Mouse (Mus musculus): Measurements from ENCODE around the gene Klc4. TPM values are rescaled to one million over a fixed set of nuclear protein-coding genes. Genes with fewer than 3 reads are reported as not detected.
A peak's percentile ranks its signal among the peaks of the same experiment; 100 is the strongest.

The Klc4 gene
- polyA plus RNA-seq, 1 experiment, result 34.5 TPM

DNA sequence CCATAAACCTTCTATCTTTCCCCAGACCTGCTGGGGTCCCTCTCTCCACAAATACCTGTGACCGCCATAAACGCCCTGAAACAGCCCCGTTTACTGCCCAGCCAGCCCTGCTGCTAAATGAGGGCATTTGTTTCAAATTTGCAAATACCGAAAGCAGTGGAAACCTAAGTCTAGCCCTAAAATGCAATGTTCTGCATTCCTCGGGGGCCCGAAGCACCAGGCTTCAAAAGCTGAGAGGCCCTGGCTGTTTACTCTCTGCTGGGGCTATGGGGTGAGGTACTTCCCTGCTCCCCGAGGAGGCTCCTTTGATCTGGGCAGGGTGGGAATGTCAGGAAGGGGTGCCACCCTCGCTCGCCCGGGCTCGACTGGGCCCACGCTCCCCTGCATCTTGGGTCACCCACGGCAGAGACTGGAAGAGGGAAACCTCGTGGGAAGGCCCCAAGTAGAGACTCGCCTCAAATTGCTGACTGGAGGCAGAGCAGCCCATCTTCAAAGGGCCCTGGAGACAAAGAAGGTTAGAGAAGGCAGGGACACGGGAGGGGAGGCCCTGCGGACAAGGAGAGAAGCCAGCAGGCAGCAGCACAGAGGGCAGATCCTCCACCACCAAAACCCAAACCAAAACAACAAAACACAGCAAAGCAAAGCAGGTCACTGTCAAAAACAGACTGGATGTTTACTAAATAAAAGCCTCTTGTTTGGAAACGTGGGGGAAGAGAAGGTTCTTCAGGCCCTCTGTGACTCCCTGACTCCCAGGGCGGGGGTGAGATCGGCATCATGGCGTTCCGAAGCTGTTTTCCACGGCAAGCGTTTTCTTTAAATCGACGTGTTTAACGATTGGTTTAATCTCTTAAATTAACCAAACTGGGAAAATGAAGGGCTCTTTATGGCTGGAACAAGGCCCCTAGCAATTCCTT is 26.8 kb downstream of the Klc4 start:
- TF ChIP-seq POLR2A (IDR thresholded peaks at IDR 0.05; ENCODE audit: borderline replicate concordance, extremely low read depth, insufficient read depth, insufficient read length, poor library complexity, severe bottlenecking) (no peak), CTCF (IDR thresholded peaks at IDR 0.05; ENCODE audit: borderline replicate concordance, extremely low read depth, insufficient read depth, insufficient read length) (no peak)
- peak; percentile 64 for DNase-seq (ENCODE audit: low read depth)

DNA sequence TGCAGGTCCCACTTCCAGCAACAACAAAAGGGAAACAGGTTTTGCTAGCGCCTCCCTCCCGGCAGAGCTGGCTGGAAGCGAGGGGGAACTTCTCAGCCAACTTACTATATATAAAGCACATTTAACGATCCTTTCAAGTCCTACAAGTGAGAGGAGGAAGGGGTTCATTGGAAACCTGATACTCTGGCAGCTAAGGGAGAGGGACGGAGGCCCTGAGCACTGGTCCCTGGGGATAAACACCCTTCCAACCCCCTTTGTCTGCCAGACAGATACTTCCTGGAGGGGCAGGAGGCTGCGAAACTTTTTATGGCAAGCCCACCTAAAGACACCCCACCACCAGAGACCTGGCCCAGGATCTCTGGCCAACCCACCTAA is 27.4 kb downstream of the Klc4 start:
- DNase-seq (ENCODE audit: low read depth), result peak; percentile 72
- TF ChIP-seq CTCF (IDR thresholded peaks at IDR 0.05; ENCODE audit: borderline replicate concordance, extremely low read depth, insufficient read depth, insufficient read length) (no peak), POLR2A (IDR thresholded peaks at IDR 0.05; ENCODE audit: borderline replicate concordance, extremely low read depth, insufficient read depth, insufficient read length, poor library complexity, severe bottlenecking) (no peak)

DNA sequence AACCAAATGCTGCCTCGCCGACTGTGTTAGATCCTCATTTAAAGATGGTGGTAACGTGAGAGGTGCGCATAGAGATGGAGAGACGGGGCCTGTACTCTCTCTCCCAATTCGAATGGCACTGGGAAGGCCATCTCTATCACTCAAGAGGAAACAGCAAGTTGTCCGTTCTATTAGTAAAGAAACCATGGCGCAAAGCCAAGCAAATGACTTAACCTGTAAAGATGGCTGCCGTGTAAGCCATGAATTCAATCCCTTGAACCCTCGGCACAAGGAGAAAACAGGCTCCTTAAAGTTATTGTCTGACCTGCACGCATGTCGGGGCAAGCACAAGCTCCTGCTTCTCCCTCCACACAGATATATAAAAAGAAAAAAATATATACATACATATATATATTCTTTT is 28.0 kb downstream of the Klc4 start:
- TF ChIP-seq CTCF (IDR thresholded peaks at IDR 0.05; ENCODE audit: borderline replicate concordance, extremely low read depth, insufficient read depth, insufficient read length) (no peak), POLR2A (IDR thresholded peaks at IDR 0.05; ENCODE audit: borderline replicate concordance, extremely low read depth, insufficient read depth, insufficient read length, poor library complexity, severe bottlenecking) (no peak)
- no peak for DNase-seq (ENCODE audit: low read depth)

DNA sequence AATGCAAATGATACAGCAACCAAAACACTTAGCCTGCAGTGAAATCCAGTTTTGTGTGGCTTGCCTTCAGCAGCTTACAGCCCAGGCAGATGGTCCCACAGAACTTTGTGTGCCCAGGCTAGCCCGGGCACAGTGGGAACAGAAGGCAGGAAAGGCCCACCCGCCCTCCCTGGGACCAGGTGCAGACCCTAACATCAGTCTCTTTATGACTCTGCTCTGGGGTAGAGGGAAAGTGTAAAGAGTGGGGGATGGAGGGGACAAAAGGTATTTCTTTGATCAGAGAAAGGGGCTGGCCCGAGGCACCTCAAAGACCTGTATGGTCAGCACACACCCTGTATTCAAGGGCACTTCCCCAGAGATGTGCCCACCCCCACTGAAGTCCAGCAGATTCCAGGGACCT is 32.6 kb downstream of the Klc4 start:
- no peak for TF ChIP-seq CTCF (IDR thresholded peaks at IDR 0.05; ENCODE audit: borderline replicate concordance, extremely low read depth, insufficient read depth, insufficient read length)
- no peak for TF ChIP-seq POLR2A (IDR thresholded peaks at IDR 0.05; ENCODE audit: borderline replicate concordance, extremely low read depth, insufficient read depth, insufficient read length, poor library complexity, severe bottlenecking)
- no peak for DNase-seq (ENCODE audit: low read depth)

DNA sequence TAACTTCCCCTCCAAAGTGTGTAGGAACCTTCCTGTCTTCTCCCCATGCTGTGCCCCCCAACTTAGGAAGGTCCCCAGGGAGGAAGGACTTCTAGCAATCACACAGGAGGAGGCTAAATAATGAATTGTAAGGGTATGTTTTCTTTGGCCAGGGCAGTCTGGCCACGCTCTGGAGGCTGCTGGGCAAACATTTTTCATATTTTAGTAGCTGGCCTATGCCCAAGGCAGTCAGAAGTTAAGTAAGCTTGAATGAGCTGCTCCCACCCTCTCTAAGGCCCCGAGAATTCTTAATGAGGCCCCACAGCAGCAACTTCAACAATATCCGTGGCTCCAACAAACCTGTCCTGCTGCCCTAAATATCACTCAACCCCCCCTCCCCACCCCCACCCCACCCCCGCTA is 33.0 kb downstream of the Klc4 start:
- TF ChIP-seq CTCF (IDR thresholded peaks at IDR 0.05; ENCODE audit: borderline replicate concordance, extremely low read depth, insufficient read depth, insufficient read length) (no peak), POLR2A (IDR thresholded peaks at IDR 0.05; ENCODE audit: borderline replicate concordance, extremely low read depth, insufficient read depth, insufficient read length, poor library complexity, severe bottlenecking) (no peak)
- DNase-seq (ENCODE audit: low read depth), result no peak

DNA sequence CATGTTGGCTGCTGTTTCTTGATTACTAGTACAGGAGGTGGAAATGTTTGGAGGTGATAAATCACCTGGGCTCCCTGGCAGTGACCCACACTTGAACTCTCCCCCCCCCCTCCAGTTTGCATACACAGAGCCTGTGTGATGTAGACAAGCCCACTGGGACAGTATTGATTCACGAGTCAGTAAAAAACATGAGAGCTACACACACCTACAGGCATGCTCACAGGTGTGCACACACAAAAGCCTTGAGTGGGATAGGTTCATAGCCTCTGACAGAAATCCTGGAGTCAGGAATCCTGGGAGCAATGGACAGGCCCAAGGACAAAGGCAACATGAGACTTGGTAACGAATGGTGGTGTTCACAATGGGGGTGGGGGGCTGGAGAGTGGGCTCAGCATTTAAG is 33.6 kb downstream of the Klc4 start:
- TF ChIP-seq CTCF (IDR thresholded peaks at IDR 0.05; ENCODE audit: borderline replicate concordance, extremely low read depth, insufficient read depth, insufficient read length) (no peak), POLR2A (IDR thresholded peaks at IDR 0.05; ENCODE audit: borderline replicate concordance, extremely low read depth, insufficient read depth, insufficient read length, poor library complexity, severe bottlenecking) (no peak)
- DNase-seq (ENCODE audit: low read depth), result no peak

DNA sequence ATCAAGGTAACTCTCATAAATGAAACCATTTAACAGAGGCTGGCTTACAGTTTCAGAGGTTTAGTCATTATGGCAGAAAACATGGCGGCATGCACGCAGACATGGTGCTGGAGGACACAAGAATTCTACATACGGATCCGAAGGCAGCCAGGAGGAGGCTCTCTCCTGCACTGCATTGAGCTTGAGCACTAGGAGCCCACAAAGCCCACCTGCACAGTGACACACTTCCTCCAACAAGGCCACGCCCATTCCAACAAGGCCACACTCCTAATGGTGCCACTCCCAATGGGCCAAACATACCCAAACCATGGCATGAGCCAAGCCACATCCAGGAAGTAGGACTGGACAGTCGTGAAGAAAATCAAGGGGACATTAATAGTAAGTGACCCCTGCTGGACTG is 34.5 kb downstream of the Klc4 start:
- TF ChIP-seq CTCF (IDR thresholded peaks at IDR 0.05; ENCODE audit: borderline replicate concordance, extremely low read depth, insufficient read depth, insufficient read length) (no peak), POLR2A (IDR thresholded peaks at IDR 0.05; ENCODE audit: borderline replicate concordance, extremely low read depth, insufficient read depth, insufficient read length, poor library complexity, severe bottlenecking) (no peak)

DNA sequence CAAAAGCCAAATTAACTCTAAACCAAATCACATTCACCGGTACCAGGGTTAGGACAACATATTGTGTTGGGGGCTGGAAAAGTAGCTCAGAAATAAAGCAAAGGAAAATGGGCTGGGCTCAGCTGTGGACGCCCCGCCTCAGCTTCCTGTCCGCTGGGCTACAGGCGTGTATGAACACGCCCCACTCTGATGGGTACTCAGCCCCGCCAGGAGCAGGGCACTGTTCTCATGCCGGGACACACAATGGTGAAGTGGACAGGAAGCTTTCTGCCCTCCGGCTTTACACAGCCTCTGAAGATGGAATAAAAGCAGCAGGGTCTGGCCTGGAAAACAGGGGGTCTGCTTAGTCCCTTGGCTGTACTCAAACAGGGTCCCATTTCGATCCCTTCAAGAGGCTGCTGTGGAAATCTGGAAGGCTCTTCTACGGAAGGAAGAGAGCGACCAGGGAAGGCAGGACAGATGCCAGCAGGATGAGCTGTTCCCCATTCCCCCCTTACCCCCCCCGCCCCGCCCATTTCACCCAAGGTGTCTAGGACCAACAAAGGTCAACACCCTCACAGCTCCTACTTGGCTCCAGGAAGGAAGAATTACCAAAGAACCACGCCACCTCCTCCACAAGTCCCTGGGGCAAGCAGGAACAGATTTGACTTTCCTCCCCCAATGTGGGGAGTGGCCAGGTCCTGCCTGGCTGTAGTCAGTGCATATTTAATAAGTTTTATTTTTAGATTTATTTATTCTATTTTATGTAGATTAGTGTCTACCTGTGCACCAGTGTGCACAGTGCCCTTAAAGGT is 35.9 kb downstream of the Klc4 start:
- TF ChIP-seq CTCF (IDR thresholded peaks at IDR 0.05; ENCODE audit: borderline replicate concordance, extremely low read depth, insufficient read depth, insufficient read length) (no peak), POLR2A (IDR thresholded peaks at IDR 0.05; ENCODE audit: borderline replicate concordance, extremely low read depth, insufficient read depth, insufficient read length, poor library complexity, severe bottlenecking) (no peak)
- no peak for DNase-seq (ENCODE audit: low read depth)

More for the DNA sequence above, 34.5 kb downstream of the Klc4 start:
- DNase-seq (ENCODE audit: low read depth), result no peak

DNA sequence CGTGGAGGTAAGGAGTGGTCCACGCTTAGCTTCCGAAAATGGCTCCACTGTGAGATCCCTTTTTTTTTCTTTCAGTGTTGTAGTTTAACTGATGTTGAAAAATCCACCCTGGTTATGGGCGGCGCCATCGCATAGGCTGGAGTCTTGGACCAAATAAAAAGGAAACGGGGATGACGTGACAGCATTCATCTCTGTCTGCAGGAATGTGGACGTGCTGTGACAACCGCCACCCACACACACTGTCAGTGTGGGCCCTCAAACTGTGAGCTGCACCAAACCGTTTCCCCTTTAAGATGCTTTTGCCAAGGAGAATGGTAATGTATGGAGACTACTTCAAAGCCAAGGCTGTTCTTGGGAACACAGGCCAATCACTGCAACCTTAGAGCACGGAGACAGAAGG is 39.8 kb downstream of the Klc4 start:
- TF ChIP-seq CTCF (IDR thresholded peaks at IDR 0.05; ENCODE audit: borderline replicate concordance, extremely low read depth, insufficient read depth, insufficient read length), result no peak
- TF ChIP-seq POLR2A (IDR thresholded peaks at IDR 0.05; ENCODE audit: borderline replicate concordance, extremely low read depth, insufficient read depth, insufficient read length, poor library complexity, severe bottlenecking), result no peak
- no peak for DNase-seq (ENCODE audit: low read depth)

DNA sequence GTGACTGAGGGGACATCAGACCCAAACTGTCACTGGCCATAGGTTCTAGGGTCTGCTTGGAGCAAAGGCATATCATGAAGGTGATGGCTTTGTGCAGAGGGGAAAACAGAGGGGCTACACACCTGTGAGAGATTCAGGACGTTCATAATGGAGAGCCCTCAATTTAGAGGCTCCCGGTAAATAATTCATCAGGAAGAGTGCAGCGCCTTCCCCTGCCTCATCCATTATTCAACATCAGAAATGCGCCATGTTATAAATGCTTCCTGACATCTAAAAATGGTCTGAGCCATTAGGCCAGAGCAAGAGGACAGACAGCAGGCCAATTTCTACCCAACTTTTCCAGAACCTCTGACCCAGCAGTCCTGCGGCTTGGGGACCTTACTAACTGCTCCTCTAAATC is 40.7 kb downstream of the Klc4 start:
- TF ChIP-seq CTCF (IDR thresholded peaks at IDR 0.05; ENCODE audit: borderline replicate concordance, extremely low read depth, insufficient read depth, insufficient read length) (no peak), POLR2A (IDR thresholded peaks at IDR 0.05; ENCODE audit: borderline replicate concordance, extremely low read depth, insufficient read depth, insufficient read length, poor library complexity, severe bottlenecking) (no peak)

DNA sequence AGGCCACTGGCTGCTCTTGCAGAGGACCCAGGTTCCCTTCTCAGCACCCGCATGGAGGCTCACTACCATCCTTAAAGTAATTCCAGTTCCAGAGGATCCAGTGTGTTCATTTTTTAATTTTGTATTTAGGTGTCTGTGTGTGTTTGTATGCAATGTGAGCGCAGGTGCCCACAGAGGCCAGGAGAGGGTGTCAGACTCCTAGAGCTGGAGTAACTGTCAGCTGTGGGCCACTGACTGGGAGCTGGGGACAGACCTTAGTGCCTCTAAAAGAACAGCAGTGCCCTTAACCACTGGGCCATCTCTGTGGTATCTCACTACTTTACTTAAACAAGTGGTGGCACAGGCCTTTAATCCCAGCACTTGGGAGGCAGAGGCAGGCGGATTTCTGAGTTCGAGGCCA is 42.6 kb downstream of the Klc4 start:
- no peak for DNase-seq (ENCODE audit: low read depth)
- TF ChIP-seq CTCF (IDR thresholded peaks at IDR 0.05; ENCODE audit: borderline replicate concordance, extremely low read depth, insufficient read depth, insufficient read length) (no peak), POLR2A (IDR thresholded peaks at IDR 0.05; ENCODE audit: borderline replicate concordance, extremely low read depth, insufficient read depth, insufficient read length, poor library complexity, severe bottlenecking) (no peak)

More for the DNA sequence above, 40.7 kb downstream of the Klc4 start:
- DNase-seq (ENCODE audit: low read depth), result no peak
